Mouse (Mus musculus) monocyte, adult 2 months (primary cell): Measurements from ENCODE around the gene Lypla2.
"Not testable (repeated sequence)": the region's sequence is repeated elsewhere in the genome, so short reads cannot be mapped to it uniquely, and the experiment has no call there.

Experiments
- DNase-seq, 2 experiments: peaks; one replicate each; pipeline ENCODE4 v3.0.0; 2022; ENCODE audit warnings: low spot score in 2 of 2, low read depth in 1 of 2

The Lypla2 gene

GRCm38 (mm10) chr4:135949911-135950310 is 22.5 kb downstream of the Lypla2 start:
- DNase-seq: no peak

- DNase-seq: no peak
These were observed 23.0 kb downstream of the Lypla2 start for GRCm38 (mm10) chr4:135949475-135949874.

- no peak for DNase-seq
These were observed 24.3 kb downstream of the Lypla2 start for GRCm38 (mm10) chr4:135948142-135948541.

- DNase-seq: no peak
These were observed 25.6 kb downstream of the Lypla2 start for GRCm38 (mm10) chr4:135946659-135947301.

- DNase-seq: peak; percentile 90 to 95
These were observed 26.2 kb downstream of the Lypla2 start, which contains the start of gene Hmgcl for GRCm38 (mm10) chr4:135946278-135946658. Gene Hmgcl (plus strand): TSS chr4:135946448.

DNA sequence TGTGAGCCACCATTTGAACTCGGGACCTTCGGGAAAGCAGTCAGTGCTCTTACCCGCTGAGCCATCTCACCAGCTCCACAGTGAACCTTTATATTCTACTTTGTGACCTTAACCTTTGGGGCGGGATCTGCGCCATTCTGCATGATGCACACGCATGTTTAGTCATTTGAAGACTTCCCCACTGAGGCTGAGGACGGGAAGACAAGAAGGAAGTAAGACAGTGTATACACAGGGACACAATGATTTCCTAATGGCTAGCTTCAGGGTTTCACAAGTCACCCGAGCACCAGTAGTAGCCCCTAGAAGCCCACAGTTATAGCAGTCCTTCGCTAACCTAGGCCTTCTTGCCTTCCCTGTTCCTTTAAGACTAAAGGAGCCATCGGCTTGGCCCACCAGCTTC is 26.7 kb downstream of the Lypla2 start:
- peak in 1 of 2 experiments; percentile 38 for DNase-seq

GRCm38 (mm10) chr4:135943389-135943788 is 29.0 kb downstream of the Lypla2 start:
- DNase-seq: no peak

DNA sequence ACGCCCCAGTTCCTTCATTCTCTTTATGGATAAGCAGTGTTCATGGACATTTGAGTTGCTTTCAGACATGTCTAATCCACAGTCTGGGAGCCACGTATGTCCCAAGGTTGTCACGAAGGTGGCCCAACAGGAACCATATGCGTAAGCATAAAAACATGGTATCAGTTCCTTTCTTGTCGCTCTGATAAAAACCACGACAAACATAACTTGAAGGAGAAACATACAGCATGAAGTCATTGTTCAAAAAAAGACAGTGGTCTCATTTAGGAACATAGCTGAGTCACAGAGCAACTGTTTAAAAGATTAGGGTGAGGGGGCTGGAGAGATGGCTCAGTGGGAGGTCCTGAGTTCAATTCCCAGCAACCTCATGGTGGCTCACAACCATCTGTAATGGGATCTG is 30.2 kb downstream of the Lypla2 start:
- no peak for DNase-seq

DNA sequence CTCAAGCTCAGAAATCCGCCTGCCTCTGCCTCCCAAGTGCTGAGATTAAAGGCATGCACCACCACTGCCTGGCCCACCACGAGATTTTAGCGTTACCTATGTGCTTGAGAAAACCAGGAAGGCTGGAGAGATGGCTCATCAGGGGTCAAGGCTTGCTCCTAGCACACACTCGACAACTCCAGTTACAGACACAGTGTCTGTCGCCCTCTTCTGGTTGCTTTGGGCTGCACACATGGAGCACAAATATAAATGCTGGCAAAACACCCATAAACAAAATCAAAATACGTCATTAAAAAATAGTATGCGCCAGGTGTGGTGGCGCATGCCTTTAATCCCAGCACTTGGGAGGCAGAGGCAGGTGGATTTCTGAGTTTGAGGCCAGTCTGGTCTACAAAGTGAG is 31.4 kb downstream of the Lypla2 start:
- DNase-seq: not testable (repeated sequence)

DNA sequence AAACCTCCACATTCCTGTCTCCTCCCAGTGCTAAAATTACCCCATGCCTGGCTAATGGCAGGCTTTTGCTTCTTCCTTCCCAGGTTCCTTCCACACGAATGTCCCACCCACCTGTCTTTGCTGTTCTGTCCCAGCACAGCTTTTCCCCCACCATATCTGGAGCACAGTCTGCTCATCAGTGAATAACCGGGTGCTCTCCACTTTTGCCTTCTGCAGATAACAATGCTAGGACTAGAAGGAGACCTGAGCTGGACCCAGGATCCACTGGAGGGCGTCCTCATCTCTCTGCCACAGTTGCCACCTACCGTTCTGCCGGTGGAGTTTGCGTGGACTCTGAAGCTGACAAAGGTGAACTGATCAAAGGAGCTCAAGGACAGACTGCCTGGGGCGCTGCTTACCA is 33.6 kb downstream of the Lypla2 start:
- no peak for DNase-seq

DNA sequence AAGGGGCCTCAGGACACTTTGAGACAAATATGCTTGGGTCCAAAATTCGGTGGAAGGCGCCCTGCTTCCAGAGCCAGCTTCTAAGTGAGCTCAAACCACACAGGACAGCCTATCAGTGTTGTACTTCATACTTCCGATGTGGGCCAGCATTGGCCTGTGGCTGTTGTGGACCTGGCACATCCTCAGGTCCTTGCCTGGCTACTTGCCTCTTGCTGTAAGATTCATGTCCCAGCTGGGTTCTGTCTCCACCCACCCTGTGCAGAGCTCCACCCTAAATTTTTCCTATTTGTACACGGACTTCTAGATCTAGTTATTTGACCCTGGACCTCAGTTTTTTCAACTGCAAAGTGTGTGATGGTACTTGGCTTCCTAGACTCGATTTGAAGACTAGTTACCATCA is 36.9 kb downstream of the Lypla2 start:
- DNase-seq: no peak

DNA sequence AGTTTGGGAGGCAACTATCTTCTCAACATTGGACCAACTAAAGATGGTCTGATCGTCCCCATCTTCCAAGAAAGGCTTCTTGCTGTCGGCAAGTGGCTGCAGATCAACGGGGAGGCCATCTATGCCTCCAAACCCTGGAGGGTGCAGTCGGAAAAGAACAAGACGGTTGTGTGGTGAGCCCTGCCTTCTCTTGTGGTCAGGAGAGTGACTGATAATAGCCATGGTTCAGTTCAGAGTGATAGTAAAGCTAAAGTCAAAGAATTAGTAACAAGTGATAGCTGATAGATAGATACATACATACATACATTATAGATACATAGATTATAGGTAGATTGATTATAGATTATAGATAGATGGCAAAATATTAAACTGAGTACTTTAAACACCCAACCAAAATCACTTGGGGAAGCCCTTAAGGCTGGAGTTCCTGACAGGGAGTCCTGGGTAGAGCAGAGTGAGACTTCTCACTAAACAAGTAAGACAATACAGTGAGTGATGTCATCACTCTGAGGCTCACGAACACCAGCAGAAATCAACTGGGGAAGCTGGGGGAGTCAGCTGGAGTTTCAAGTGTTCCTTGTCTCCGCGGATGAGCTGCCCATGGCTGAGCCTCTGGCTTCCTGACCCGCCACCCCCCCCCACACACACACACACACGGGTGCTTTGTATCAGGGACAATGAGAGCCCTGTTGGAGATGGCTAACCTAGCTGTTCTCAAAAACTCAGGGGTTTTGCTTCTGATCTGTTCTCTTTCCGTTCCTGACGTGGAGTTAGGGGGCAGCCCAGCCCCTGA is 37.5 kb downstream of the Lypla2 start:
- no peak for DNase-seq

GRCm38 (mm10) chr4:135931832-135932231 is 40.6 kb downstream of the Lypla2 start:
- DNase-seq: no peak

- DNase-seq: no peak
These were observed 42.2 kb downstream of the Lypla2 start for GRCm38 (mm10) chr4:135930239-135930638.

DNA sequence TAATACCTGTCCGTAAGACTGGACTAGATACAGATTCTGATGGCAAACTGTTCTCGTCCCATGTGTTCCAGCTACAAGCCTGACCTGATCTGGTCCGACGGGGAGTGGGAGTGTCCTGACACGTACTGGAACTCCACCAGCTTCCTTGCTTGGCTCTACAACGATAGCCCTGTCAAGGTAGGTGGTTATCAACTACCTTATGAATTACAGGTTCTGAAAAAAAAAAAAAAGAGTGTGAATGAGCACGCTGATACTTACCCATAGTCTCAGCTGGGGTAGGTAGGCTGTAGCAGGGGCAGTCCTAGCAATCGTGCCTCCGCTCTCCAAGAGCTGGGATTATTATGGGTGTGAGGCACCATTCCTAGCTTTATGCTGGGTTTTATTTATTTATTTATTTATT is 42.6 kb downstream of the Lypla2 start:
- no peak for DNase-seq

DNA sequence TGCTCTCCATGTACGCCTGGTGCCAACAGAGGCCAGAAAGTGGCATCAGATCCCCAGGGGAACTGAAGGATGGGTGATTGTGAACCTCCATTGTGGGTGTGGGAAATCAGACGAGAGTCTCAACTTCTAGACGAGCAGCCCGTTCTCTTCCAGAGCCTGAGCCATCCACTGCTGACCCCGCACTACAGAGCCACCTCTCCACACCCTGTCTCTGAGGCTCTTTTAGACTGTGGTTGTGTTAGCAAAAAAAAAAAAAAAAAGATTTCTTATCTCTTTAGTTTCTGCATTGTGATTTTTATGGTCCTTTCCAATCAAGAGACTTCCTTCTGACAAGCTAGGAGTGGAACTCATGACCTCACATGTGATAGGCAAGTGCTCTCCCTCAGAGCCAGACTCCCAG is 43.0 kb downstream of the Lypla2 start:
- DNase-seq: no peak

GRCm38 (mm10) chr4:135928376-135928775 is 44.0 kb downstream of the Lypla2 start:
- DNase-seq: no peak

DNA sequence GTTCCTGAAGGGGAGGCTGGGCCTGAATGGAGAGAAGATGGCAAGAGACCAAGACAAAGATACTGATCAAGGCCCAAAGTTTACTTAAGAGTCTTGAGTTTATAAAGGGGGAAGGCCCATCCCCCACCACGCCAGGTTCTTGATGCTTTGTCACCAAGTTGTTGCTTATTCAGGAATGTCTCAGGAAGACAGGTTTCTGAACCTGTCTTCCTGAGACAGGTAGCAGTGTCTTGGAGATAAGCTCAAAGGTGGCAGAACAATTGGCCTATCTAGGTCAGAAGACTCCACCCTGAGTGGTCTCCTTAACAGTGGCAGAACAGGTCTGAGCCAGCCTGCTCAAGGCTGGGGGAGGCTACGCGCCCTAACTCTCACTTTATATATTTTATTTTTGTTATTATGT is 45.6 kb downstream of the Lypla2 start:
- DNase-seq: no peak

DNA sequence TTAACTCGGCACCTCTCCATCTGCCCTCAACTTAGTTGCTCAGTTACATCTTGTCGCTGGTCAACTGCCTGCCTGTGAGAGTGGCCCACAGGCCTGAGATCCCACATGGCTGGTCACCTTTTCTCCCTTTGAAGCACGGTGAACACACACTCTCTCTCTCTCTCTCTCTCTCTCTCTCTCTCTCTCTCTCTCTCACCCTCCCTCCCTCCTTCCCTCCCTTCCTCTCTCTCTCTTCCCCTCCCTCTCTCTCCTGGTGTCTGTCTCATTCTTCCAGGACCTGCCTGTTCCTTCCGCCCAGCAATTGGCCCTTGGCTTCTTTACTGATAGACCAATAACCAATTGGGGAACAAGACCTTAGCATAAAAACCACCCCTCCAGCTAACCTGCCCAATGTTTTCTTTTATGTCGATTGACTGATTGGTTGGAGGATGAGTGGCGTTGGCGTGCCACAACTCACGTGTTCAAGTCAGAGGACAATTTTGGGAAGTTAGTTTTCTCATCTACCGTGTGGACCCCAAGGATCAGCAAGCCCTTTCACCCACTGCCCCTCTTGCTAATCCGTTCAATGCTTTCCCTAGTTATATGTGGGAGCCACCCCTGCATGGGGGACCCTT is 46.1 kb downstream of the Lypla2 start:
- DNase-seq: no peak

- no peak for DNase-seq
These were observed 47.1 kb downstream of the Lypla2 start for GRCm38 (mm10) chr4:135925341-135925740.

DNA sequence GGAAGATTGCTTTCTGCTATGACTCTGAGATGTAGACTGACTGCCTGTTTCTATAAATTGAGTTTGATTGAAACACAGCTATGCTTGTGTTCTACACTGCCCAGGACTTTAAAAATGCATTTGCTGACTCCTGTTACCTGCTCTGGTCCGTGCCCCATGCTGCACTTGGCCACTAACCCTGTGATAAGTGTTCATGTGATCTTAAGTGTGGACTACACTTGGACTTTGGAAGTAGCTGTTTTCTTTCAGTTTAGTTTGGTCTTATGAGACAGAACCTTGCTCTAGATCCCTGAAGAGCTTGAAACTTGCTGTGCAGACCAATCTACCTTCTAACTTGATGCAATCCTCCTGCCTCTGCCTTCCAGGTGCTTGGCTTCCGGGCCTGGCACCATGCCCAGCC is 48.0 kb downstream of the Lypla2 start:
- DNase-seq: no peak

GRCm38 (mm10) chr4:135922190-135922589 is 50.2 kb downstream of the Lypla2 start:
- DNase-seq: no peak
